Mouse (Mus musculus): Measurements from ENCODE around the gene Eef1akmt2.

DNA sequence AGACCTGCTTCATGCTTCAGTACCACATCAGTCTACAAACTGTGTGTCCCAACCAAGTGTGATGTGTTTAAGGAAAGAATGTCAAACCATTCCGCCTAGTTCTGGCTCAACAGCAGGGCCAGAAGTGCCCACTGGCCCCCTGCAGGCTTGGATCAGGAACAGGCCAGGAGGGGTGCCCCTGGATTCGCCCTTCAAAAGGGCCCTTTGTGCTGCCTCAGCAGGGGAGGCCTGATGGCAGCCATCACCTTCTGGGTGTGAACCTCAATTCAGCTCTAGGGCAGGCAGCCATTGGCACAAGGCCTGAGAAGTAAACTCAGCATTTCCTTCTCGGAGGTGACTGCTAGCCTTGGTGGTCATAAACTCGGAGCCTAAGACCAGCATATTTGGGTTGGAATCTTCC, 71.9 kb downstream of the Eef1akmt2 start:
- no peak for TF ChIP-seq CTCF (IDR thresholded peaks at IDR 0.05; ENCODE audit: control insufficient read depth, insufficient read depth, low read length)
- no peak for TF ChIP-seq POLR2A (IDR thresholded peaks at IDR 0.05; ENCODE audit: borderline replicate concordance, control insufficient read depth, low read depth, low read length)
